Mouse (Mus musculus): Measurements from ENCODE around the gene Gm5678.

The Gm5678 gene

DNA sequence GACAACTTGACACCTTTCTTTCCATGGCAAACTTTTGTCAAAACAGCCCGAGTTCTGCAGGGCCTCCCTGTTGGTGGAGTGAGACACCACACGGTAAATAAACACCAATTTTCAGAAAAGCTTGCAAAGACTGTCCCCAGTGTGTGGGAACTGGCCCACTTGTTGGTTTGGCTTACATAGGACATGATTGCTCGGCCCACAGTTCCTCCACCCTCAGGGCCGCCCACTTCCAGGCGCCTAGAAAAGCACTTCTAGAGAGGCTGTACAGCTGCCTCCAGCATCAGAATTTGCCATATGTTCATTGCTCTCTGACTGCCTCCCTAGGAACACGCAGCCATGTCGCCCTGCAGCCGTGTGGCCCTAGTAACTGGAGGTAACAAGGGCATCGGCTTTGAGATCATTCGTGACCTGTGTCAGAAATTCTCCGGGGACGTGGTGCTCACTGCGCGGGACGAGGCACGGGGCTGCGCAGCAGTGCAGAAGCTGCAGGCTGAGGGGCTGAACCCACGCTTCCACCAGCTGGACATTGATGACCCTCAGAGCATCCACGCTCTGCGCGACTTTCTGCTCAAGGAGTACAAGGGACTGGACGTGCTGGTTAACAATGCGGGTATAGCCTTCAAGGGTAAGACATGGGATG lies at the start of gene Gm5678:
Gene Gm5678 (plus strand): TSS at position 337 of the 640 bp plus-strand sequence.
- peak; percentile 44 for DNase-seq

DNA sequence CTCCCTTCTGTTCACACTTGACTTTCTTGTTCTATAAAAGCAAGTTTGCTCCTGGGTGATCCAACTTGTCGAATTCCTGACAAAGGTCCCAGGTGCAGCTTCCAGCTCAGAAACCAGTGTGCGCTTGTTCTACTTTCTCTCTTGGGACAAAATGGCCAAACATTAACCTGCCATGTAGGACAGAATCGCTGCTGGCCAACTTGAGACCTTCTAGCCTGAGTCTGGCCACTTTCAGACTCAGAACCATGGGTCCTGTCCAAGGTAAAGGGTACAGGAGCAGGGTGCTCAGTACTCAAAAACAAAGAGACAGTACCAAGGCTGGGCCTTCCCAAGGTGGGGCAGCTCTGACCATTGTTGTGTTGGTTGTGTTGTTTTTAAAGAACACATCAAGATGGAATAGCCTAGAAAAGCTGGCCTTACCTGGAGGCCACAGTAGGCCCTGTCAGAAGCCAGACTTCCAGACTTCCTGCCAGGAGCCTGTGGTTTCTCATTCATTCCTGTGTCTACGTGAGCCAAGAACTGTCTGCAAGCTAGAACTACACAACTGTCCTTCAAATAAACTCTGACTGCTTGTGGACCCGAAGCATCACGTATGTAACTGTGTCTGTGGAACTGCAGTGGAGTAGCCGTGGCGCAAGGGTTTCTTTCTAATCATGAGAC lies 49.4 kb upstream of the Gm5678 start:
- DNase-seq: no peak

DNA sequence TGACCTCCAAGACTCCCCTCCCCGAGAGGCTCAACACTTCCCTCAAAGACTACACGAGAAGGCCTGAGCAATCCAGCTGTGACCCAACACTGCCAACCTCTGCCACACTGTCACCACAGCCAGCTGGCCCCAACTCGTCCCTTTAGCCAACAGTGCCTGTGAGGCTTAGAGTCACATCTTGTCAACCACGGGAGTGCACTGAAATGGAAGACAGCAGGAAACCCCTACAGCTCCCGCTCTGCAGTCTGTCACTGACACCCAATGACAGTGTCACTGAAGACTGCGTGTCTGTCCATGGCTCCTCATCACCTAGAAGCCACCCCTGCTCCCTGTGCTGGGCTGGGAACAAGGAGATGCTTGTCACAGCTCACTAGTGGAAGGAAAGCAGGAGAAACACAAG lies 46.8 kb upstream of the Gm5678 start:
- no peak for DNase-seq

DNA sequence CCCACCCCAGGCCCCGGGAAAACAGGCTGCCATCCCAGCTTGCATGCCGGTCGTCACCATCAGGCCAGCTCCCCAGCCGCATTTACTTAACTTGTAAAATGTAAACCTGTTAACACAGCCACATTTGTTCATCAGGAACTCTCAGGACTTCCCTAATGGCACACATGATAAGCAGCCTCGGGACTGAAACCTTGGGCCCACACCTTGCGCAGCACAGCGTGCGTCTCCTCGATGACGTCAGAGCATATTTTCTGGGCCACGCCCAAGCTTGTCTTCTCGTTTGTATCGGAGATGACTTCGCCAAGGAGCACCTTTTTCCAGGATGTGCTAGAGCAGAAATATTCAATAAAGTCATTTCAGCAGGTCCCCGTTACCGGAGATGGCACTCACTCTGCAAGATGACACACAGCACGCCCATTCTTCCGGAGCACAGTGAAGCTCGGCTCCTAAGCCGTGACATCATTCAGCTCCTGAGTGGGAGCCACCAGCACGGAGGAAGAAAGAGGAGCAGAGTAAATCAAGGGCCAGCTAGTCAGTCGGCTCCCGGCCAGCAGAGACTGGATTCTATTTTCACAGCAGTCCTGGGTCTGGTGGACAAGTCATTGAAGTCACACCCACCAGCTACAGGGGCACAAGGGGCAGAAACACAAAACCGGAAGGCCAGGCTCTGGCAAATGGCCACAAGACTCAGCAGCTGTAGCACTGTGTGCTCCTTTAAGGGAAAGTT lies 42.8 kb upstream of the Gm5678 start:
- DNase-seq: no peak

DNA sequence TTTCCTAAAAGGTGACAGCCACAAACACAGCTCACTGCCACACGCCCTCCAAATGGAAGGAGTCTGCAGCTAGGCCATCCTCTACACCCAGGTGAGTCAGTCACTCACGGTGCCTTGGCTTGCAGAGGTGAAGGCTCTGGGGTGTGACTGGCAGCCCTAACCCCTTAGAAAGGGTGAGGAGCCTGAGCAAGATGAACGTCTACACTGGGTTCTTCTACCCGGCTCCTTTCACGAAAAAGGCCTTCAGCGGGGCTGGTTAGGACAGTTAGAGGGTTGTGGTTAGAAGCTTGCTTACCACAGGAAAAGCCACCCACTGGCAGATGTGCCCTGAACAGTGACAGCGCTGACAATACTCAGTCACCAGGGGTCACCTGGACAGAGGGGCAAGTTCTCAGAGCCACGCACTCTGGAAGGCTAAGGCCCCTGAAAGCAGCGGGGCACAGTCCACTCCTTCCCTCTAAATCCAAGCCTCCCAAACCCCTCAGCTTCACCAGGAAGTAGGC lies 42.1 kb upstream of the Gm5678 start:
- no peak for DNase-seq

DNA sequence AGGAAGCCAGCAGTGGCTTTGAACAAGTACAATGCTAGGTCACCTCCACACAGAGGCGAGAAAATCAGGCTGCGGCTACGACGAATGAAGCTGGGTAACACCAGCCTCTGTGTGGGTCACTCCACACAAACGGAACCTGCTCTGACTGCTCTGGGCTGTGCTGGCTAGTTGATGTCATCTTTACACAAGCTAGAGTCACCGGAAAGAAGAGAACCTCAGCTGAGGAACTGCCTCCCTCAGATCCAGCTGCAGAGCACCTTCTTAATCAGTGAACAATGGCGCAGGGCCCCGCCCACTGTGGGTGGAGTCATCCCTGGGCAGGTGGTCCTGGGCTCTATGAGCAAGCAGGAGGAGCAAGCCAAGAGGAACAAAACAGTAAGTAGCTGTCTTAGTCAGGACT lies 41.5 kb upstream of the Gm5678 start:
- DNase-seq: no peak

DNA sequence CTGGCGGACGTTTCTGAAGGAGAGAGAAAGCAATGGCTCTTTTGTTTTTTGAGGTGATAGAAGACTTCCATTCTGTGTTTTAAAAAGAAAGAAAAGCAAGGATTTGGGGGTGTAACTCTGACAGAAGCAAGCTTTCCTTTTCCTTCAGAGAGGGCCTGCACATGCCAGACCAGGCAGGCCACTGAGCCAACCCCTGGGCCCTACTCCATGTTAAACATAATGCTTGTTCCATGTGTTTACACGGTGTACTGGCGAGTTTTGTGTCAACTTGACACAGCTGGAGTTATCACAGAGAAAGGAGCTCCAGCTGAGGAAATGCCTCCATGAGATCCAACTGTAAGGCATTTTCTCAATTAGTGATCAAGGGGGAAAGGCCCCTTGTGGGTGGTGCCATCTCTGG lies 39.6 kb upstream of the Gm5678 start:
- DNase-seq: no peak

DNA sequence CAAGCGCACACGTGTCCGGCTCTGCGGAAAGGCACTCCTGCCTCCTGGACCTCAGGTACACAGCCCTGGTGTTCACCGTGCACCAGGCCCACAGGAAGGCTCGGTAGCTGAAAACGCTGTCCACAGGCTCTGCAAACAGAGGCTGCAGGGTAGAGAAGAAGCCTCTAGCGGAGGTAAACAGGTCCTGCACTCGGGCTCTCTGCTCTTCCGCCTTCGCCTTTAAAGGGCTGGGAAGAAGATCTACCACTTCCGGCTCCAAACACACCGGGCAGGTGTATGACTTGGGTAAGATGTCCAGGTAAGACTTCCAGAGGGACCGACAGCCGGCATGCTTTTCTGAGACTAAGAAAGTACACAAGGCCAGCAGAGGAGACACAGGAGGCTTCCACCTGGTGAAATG lies 37.0 kb upstream of the Gm5678 start:
- DNase-seq: no peak

DNA sequence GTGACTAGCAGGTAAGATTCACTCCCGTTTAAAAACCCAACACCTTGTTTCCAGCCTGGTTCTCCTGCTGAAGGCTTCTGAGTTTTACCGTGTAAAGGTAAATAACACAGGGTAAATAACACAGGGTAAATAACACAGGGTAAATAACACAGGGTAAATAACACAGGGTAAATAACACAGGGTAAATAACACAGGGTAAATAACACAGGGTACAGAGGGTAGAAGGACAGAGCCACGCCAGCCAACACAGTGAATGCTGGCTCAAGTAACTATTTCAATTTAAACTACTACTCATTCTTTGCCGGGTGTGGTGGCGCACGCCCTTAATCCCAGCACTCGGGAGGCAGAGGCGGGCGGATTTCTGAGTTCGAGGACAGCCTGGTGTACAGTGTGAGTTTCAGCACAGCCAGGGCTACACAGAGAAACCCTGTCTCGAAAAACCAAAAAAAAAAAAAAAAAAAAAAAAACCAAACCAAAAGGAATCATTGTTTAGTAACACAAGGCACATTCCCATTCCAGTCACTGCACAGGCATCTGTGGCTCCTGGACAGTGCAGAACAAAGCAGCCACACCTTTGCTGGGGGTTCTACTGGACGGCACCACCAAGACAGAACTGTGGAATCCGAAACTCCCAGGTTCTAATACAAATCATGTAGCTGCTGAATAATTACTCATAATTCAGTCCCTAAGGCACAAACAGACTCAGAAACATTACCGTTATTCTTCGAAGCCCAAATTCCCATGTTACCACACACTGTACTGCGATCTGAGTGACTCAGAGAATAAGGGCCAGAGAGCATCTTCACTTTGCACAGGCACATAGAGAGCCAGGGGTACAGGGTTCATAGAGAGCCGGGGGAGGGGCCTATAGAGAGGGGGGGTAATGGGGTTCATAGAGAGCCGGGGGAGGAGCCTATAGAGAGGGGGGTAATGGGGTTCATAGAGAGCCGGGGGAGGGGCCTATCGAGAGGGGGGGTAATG lies 36.2 kb upstream of the Gm5678 start:
- DNase-seq: no peak

DNA sequence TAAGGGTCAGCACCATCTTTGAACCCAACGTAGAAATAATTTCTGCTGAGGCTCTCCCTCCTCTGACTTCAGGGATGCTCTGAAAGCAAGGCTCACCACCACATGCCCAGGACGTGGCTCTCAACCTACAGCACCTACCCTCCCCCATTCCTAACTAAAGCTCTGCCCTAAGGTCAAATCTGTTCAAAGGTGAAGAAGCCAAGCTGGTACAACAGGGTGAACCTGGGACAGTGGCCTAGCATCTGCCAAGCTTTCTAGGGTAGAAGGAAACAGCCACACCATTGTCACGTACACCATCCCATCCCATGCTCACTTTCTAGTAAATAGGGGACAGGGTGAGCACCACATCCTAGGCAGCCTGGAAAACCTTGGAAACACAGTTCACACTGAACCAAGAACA lies 35.2 kb upstream of the Gm5678 start:
- no peak for DNase-seq

DNA sequence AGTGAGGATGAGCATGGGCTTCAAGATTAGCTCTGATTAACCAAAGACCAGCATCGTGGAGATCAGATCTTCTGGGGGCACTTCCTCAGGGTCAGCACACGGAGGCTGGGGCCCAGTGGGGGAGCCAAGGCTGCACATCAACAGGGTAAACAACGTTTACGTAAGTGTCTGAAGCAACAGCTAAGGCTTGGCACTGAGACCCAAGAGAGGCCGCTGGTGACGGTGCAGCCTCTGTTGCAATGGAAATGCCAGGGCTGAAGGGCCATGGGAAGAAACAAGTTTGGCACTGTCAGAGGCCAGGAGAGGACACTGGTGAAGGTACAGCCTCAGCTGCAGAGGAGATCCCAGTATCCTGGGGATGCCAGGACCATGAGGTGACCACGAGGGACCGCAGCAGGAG lies 34.5 kb upstream of the Gm5678 start:
- DNase-seq: no peak

DNA sequence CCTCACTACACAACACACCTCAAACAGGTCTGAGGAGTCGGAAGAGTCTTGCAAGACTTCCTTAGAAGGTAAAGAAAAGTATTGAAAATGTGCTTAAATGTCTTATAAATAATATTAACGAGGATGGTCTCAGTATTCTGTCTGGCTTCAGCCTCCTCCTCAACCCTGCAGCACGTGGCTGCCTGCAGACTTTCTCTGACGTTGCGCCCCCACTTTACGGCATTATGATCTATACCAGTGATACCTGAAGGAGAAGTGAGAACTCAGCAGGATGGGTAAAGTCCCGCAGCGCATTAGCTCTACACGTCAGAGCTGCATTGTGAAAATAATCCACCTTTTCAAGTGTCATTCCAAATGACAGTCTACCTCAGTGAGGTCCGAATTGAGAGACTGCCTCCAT lies 33.4 kb upstream of the Gm5678 start:
- DNase-seq: no peak

DNA sequence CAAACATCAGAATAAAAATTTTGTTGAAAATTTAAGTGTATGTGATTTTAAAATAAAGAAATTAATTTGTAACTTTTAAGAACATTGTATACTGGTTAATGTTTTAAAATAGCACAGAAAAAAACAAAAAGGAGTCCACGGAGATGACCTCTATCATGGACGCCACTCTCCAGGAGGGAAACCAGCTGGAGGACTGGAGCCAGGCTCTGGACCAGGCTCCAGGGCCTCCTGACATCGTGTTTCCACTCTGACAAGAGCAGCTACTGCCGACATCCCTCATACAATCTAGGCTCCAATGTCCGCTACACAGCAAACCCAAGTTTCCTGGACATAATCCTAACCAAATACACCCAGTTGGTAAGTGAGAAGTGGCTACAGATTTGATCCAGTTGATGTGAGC lies 32.1 kb upstream of the Gm5678 start:
- DNase-seq: no peak

DNA sequence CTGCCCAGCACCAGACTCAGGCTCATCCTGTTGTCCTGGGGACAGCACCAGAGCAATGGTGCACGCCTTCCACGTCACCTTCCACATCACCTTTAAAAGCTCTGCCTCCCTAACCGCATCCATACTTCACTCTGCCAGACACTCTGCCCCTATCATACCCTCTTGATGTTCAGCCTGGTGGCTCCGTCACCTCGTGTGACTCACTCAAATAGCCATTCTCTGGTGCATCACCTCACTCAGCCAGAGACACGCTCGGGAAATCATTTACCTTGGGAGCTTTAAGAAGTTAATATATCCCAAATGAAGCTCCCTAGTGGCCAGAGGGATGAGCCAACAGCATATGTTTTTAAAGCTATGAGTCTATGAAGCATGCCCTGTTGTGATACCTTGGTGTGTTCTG lies 31.1 kb upstream of the Gm5678 start:
- no peak for DNase-seq

DNA sequence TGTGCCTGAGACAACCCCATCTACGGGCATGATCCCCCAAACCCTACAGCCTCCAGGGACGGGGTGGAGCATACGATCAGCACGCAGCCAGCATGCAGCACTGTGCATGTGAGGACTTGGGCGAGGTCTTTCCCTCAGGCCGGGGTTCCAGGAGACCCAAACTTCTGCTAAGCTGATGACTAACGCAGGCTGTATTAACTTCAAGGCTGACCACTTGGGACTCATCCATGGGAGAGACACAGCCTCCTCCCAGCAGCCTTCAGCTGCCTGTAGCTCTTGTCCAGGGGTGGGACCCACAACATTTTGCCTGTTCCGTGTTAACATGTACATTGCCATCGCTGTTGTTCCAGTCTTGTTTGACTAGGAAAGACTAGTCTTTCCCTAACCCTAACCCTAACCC lies 30.3 kb upstream of the Gm5678 start:
- DNase-seq: no peak

DNA sequence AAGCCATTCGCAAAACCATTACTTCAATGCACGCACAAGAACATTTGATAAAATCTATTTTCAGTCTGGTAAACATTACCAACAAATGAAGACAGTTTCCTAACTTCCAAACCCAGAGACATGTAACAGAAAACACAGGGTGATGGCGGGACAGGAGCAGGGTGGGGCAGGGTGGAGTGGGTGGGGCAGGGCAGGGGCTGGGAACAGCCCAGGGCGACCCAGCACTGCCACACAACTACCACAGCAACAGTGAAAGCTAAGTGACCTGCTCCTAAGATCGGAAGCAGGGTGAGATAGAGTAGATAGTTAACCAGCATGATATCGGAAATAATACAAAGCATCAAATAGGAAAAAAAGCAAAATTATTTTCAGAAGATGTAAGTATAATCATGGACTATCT lies 28.4 kb upstream of the Gm5678 start:
- DNase-seq: no peak

DNA sequence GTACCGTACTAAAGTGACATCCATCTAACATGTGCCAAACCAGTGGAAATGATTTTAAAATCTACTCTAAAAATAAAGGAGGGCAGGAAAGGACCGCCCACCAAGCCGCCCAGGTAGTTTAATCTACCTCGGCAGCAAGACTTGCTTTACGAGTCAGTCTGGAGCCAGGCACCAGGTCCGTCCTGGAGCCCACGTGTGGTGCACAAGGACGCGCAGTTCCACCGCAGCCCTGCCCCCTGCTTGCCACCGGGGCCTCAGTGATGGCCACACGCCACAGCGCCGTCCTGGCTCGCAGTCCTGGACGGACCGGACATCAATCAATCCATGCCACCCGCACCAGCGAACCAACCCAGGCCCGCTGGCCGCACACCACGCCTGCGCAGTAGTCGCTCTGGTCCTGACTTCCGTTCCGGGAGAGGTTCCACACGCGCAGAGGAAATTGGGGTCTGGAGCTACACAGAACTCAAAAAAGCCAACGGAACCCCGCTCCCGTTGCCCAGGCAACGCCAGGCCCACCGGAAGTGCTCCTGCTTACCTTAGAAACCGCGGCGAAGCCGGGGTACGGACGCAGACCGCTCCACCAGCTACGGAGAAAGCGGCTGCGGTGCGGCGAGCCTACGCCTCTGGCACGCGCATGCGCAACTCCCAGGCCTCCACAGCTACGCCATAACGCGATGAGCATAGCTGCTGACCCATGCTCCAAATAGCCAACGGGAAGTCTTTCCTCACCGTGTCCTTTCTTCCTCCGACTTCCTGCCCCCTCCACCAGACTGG lies 24.3 kb upstream of the Gm5678 start, which contains the start of gene Setd4:
Gene Setd4 (minus strand): TSS at position 625 of the 774 bp plus-strand sequence.
- DNase-seq: peak; percentile 93

DNA sequence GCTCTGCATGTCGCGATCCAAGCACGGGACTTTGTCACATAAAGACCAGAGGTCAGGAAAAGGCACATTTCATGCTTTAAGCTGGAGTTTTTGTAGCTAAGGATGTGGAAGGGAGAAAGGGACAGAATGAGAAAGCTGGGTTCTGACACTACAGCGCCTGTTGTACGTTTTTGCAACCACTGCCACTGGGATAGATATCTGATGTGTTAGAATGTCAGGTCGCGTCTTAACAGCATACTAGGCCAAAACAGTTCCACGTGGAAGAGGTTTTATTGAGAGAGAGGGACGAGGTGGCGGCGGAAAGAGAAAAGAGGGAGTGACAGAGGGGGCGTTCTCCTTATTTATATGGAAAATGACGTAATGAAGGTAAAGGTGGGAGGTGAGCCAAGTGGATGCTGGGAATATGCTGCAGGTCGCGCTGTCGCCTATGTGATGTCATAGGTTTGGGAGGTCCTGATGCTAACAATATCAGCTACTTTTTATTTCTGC lies 23.4 kb upstream of the Gm5678 start:
- DNase-seq: peak; percentile 14

DNA sequence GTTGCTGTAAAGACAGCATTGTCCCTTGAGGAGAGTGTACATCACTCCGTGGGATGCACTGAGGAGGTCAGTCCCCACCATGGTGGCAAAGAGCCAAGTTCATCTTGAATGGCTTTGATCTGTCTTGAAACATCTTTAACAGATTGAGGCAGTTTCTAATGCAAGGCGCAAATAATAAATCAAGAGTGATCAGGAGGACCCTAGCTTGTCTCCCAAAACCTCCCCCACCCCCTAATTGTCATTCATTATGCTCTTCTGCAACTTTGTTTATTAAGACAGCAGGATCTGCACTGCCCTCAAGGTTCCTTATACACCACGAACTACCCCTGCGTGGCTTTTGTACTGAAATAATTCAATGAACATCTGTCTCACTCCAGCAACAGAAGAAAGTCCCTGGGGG lies 22.3 kb upstream of the Gm5678 start, which contains the start of gene Cbr1:
Gene Cbr1 (plus strand): TSS at position 301 of the 400 bp plus-strand sequence.
- no peak for DNase-seq

DNA sequence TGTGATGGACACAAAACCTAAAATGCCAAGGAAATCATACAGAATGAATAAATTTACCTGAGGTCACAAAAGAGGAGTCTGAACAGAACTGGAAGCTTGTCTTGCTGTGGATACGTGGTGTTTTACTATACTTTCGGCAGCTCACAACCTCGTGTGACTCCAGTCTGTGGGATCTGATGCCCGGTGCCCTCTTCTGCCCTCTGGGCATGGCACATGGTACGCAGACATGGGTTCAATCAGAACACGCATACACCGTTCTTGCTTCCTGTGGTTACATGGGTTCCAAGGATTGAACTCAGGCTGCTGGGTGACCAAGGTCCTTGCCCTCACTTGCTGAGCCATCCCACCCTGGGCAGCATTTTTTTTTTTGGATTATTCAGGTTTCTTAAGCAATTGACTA lies 21.8 kb upstream of the Gm5678 start:
- no peak for DNase-seq

DNA sequence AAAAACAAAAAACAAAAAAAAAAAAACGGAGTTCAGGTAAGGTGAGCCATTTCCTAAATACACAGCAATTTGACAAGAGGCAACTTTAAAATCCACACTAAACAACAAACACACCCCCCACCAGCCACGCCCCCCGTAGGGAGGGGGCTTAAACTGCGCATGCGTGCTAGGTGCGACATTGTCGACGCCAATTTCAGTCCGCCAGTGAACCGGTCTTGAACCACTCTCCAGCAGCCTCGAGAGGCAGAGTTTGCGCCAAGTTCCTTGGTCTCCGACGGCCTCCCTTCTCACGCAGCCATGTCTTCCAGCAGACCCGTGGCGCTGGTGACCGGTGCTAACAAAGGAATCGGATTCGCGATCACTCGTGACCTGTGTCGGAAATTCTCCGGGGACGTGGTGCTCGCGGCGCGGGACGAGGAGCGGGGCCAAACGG lies 20.2 kb upstream of the Gm5678 start:
- DNase-seq: peak; percentile 75

DNA sequence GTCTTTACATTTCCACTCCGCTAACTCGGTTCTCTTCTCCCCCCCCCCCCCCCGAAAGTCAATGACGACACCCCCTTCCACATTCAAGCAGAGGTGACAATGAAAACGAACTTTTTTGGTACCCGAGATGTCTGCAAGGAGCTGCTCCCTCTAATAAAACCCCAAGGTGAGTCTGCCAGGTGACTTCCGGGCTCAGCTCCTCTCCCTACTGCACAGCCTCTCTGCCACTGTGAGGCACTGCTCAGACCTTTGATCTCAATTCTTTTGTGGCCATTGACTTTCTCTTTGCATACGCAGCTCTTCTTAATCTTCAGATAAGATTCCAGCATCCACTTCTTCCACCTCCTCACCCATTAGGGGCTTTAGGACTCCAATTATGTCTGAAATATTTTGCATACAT lies 19.2 kb upstream of the Gm5678 start:
- DNase-seq: no peak
